Mouse (Mus musculus): ENCODE data around the gene Bcdin3d. TPM values are rescaled to one million over a fixed set of nuclear protein-coding genes. Genes with fewer than 3 reads are reported as not detected.

The Bcdin3d gene
- polyA plus RNA-seq, 1 experiment = 8.0 TPM

- no peak overlapping the region for H3K27ac ChIP-seq (replicated peaks; ENCODE audit: low read depth, low read length)
- no peaks in the 10 kb centered on the region; the same call in 1 of the 2 replicates for H3K4me1 ChIP-seq (ENCODE audit: control insufficient read depth, insufficient read depth, insufficient read length, low read length)
- H3K4me3 ChIP-seq (ENCODE audit: insufficient read depth, low read depth, low read length) = no peak overlapping the region
These were observed 40.6 kb downstream of the Bcdin3d start for GRCm38 (mm10) chr15:99433913-99434312.

- H3K27ac ChIP-seq (replicated peaks; ENCODE audit: low read depth, low read length) = no peak overlapping the region
- no peaks in the 10 kb centered on the region; the same call in 1 of the 2 replicates for H3K4me1 ChIP-seq (ENCODE audit: control insufficient read depth, insufficient read depth, insufficient read length, low read length)
- no peak overlapping the region for H3K4me3 ChIP-seq (ENCODE audit: insufficient read depth, low read depth, low read length)
These were observed 41.3 kb downstream of the Bcdin3d start for GRCm38 (mm10) chr15:99433081-99433718.

GRCm38 (mm10) chr15:99431967-99432366 lies 42.6 kb downstream of the Bcdin3d start:
- Histone ChIP-seq H3K4me1 (ENCODE audit: control insufficient read depth, insufficient read depth, insufficient read length, low read length) (no peaks in the 10 kb centered on the region; the same call in 1 of the 2 replicates), H3K27ac (replicated peaks; ENCODE audit: low read depth, low read length) (no peak overlapping the region)

GRCm38 (mm10) chr15:99431504-99431903 lies 43.0 kb downstream of the Bcdin3d start:
- no peak overlapping the region for H3K27ac ChIP-seq (replicated peaks; ENCODE audit: low read depth, low read length)
- H3K4me3 ChIP-seq (ENCODE audit: insufficient read depth, low read depth, low read length) = no peak overlapping the region
- H3K4me1 ChIP-seq (ENCODE audit: control insufficient read depth, insufficient read depth, insufficient read length, low read length) = no peaks in the 10 kb centered on the region; the same call in 1 of the 2 replicates

More at GRCm38 (mm10) chr15:99431967-99432366, 42.6 kb downstream of the Bcdin3d start:
- no peak overlapping the region for H3K4me3 ChIP-seq (ENCODE audit: insufficient read depth, low read depth, low read length)

- H3K4me1 ChIP-seq (ENCODE audit: control insufficient read depth, insufficient read depth, insufficient read length, low read length) = no peaks in the 10 kb centered on the region; the same call in 1 of the 2 replicates
- H3K4me3 ChIP-seq (ENCODE audit: insufficient read depth, low read depth, low read length) = no peak overlapping the region
- H3K27ac ChIP-seq (replicated peaks; ENCODE audit: low read depth, low read length) = no peak overlapping the region
These were observed 43.5 kb downstream of the Bcdin3d start for GRCm38 (mm10) chr15:99431063-99431462.

- H3K27ac ChIP-seq (replicated peaks; ENCODE audit: low read depth, low read length) = no peak overlapping the region
- no peak overlapping the region for H3K4me3 ChIP-seq (ENCODE audit: insufficient read depth, low read depth, low read length)
- H3K4me1 ChIP-seq (ENCODE audit: control insufficient read depth, insufficient read depth, insufficient read length, low read length) = no peaks in the 10 kb centered on the region; the same call in 1 of the 2 replicates
These were observed 44.1 kb downstream of the Bcdin3d start for GRCm38 (mm10) chr15:99430394-99430793.

- peaks cover 7% of the 10 kb centered on the region for H3K4me1 ChIP-seq (ENCODE audit: control insufficient read depth, insufficient read depth, insufficient read length, low read length)
- no peak overlapping the region for H3K4me3 ChIP-seq (ENCODE audit: insufficient read depth, low read depth, low read length)
- H3K27ac ChIP-seq (replicated peaks; ENCODE audit: low read depth, low read length) = no peak overlapping the region
These were observed 50.6 kb downstream of the Bcdin3d start for GRCm38 (mm10) chr15:99423884-99424283.

- H3K4me1 ChIP-seq (ENCODE audit: control insufficient read depth, insufficient read depth, insufficient read length, low read length) = peaks cover 7% of the 10 kb centered on the region
- H3K27ac ChIP-seq (replicated peaks; ENCODE audit: low read depth, low read length) = no peak overlapping the region
- H3K4me3 ChIP-seq (ENCODE audit: insufficient read depth, low read depth, low read length) = no peak overlapping the region
These were observed 51.4 kb downstream of the Bcdin3d start for GRCm38 (mm10) chr15:99423131-99423530.

GRCm38 (mm10) chr15:99422551-99422950 lies 52.0 kb downstream of the Bcdin3d start:
- no peak overlapping the region for H3K4me3 ChIP-seq (ENCODE audit: insufficient read depth, low read depth, low read length)
- no peak overlapping the region for H3K27ac ChIP-seq (replicated peaks; ENCODE audit: low read depth, low read length)
- peaks cover 7% of the 10 kb centered on the region for H3K4me1 ChIP-seq (ENCODE audit: control insufficient read depth, insufficient read depth, insufficient read length, low read length)

- H3K4me3 ChIP-seq (ENCODE audit: insufficient read depth, low read depth, low read length) = no peak overlapping the region
- peak overlapping the region; percentile 92 for H3K27ac ChIP-seq (replicated peaks; ENCODE audit: low read depth, low read length)
- peaks cover 7% of the 10 kb centered on the region for H3K4me1 ChIP-seq (ENCODE audit: control insufficient read depth, insufficient read depth, insufficient read length, low read length)
These were observed 52.9 kb downstream of the Bcdin3d start for GRCm38 (mm10) chr15:99421676-99422075.

GRCm38 (mm10) chr15:99421152-99421551 lies 53.4 kb downstream of the Bcdin3d start:
- Histone ChIP-seq H3K27ac (replicated peaks; ENCODE audit: low read depth, low read length) (peak overlapping the region; percentile 92), H3K4me3 (ENCODE audit: insufficient read depth, low read depth, low read length) (peak overlapping the region; percentile 16; the same call in 1 of the 2 replicates), H3K4me1 (ENCODE audit: control insufficient read depth, insufficient read depth, insufficient read length, low read length) (peaks cover 7% of the 10 kb centered on the region)

- Histone ChIP-seq H3K4me3 (ENCODE audit: insufficient read depth, low read depth, low read length) (peak overlapping the region; percentile 16), H3K27ac (replicated peaks; ENCODE audit: low read depth, low read length) (peak overlapping the region; percentile 92), H3K4me1 (ENCODE audit: control insufficient read depth, insufficient read depth, insufficient read length, low read length) (peaks cover 7% of the 10 kb centered on the region)
These were observed 54.0 kb downstream of the Bcdin3d start for GRCm38 (mm10) chr15:99420521-99421014.

- H3K27ac ChIP-seq (replicated peaks; ENCODE audit: low read depth, low read length) = no peak overlapping the region
- peaks cover 7% of the 10 kb centered on the region for H3K4me1 ChIP-seq (ENCODE audit: control insufficient read depth, insufficient read depth, insufficient read length, low read length)
- H3K4me3 ChIP-seq (ENCODE audit: insufficient read depth, low read depth, low read length) = no peak overlapping the region
These were observed 54.4 kb downstream of the Bcdin3d start for GRCm38 (mm10) chr15:99420101-99420500.

Measured in brown adipose tissue, adult 24 weeks (tissue).